Mouse (Mus musculus) embryonic facial prominence, embryonic 10.5 days (tissue): ENCODE measurements around the gene Acsl5. TPM values are rescaled to one million over a fixed set of nuclear protein-coding genes. Genes with fewer than 3 reads are reported as not detected.

Experiments
- DNase-seq: peaks from one replicate; pipeline ENCODE4 v3.0.0-alpha.2; 2017; ENCODE audit warnings: low spot score
- H3K27ac ChIP-seq: fragments of 300-500 bp; sonication (generic); replicated peaks from 2 replicates; pipeline ENCODE4 v1.5.1; 2016; ENCODE audit warnings: mild to moderate bottlenecking
- H3K27me3 ChIP-seq: fragments of 300-500 bp; sonication (generic); replicated peaks from 2 replicates; pipeline ENCODE4 v1.6.1; 2016; ENCODE audit warnings: low read depth, mild to moderate bottlenecking; ENCODE audit not compliant: poor library complexity, severe bottlenecking
- H3K36me3 ChIP-seq: fragments of 300-500 bp; sonication (generic); replicated peaks from 2 replicates; pipeline ENCODE4 v1.6.1; 2016; ENCODE audit warnings: mild to moderate bottlenecking, moderate library complexity
- H3K4me1 ChIP-seq: fragments of 300-500 bp; sonication (generic); 2 replicates; pipeline ENCODE4 v1.6.1; 2016
- H3K4me3 ChIP-seq: fragments of 300-500 bp; sonication (generic); 2 replicates; pipeline ENCODE4 v1.5.1; 2016; ENCODE audit warnings: mild to moderate bottlenecking, moderate library complexity
- H3K9me3 ChIP-seq: fragments of 300-500 bp; sonication (generic); 2 replicates; pipeline ENCODE4 v1.6.1; 2016; ENCODE audit warnings: mild to moderate bottlenecking
- WGBS: fragments of 180-500 bp; shearing (Covaris S2); methylation state at CpG from one replicate; pipeline ENCODE4 v1.1.7; 2016; 5-methylcytosine and 5-hydroxymethylcytosine counted together
- polyA plus RNA-seq: library from polyadenylated mRNA; unstranded; fragments of >200 nt; fragmentation: Nextera tagmentation; extraction: Ambion mirVana; gene quantifications from 2 replicates; pipeline ENCODE4 v1.2.1, GENCODE M21; 2016

Gene Acsl5
- polyA plus RNA-seq = 24.0 and 27.4 TPM in 2 replicates

GRCm38 (mm10) chr19:55251383-55252124, at the start of gene Acsl5:
Gene Acsl5, plus strand, starts transcription at chr19:55251938.
- H3K4me3 ChIP-seq = peak within 1 kb of the TSS; percentile 74; the same call in 1 of the 2 replicates
- WGBS = 95% methylated on average over 9 of the region's 9 CpGs
- no peaks in the 10 kb centered on the region for H3K9me3 ChIP-seq
- H3K36me3 ChIP-seq = no peaks in the 10 kb centered on the region
- no peak within 1 kb of the TSS for H3K27ac ChIP-seq
- peaks cover 27% of the 10 kb centered on the region for H3K4me1 ChIP-seq
- H3K27me3 ChIP-seq = no peaks in the 10 kb centered on the region
- no peak for DNase-seq

- H3K27ac ChIP-seq = no peak overlapping the region
- 36% methylated on average over 8 of the region's 8 CpGs for WGBS
- H3K9me3 ChIP-seq = 0 out of 2 replicates have a peak, but pooled peaks cover 5% of the 10 kb centered on the region
- H3K4me3 ChIP-seq = no peak overlapping the region
- no peaks in the 10 kb centered on the region for H3K4me1 ChIP-seq
- no peaks in the 10 kb centered on the region for H3K36me3 ChIP-seq
- 0 out of 2 replicates have a peak, but pooled peaks cover 7% of the 10 kb centered on the region for H3K27me3 ChIP-seq
- DNase-seq = peak; percentile 42
These were observed 45.1 kb upstream of the Acsl5 start for GRCm38 (mm10) chr19:55206482-55207138.

- Histone ChIP-seq H3K9me3 (0 out of 2 replicates have a peak, but pooled peaks cover 5% of the 10 kb centered on the region), H3K4me3 (no peak overlapping the region), H3K4me1 (no peaks in the 10 kb centered on the region), H3K27ac (no peak overlapping the region), H3K27me3 (0 out of 2 replicates have a peak, but pooled peaks cover 7% of the 10 kb centered on the region), H3K36me3 (no peaks in the 10 kb centered on the region)
- DNase-seq = no peak
- 60% methylated on average over 6 of the region's 6 CpGs for WGBS
These were observed 44.5 kb upstream of the Acsl5 start for GRCm38 (mm10) chr19:55207205-55207604.

GRCm38 (mm10) chr19:55207746-55208538, 43.8 kb upstream of the Acsl5 start:
- H3K4me1 ChIP-seq = no peaks in the 10 kb centered on the region
- no peaks in the 10 kb centered on the region for H3K36me3 ChIP-seq
- no peak for DNase-seq
- H3K9me3 ChIP-seq = 0 out of 2 replicates have a peak, but pooled peaks cover 5% of the 10 kb centered on the region
- 65% methylated on average over 25 of the region's 25 CpGs for WGBS
- H3K27me3 ChIP-seq = 0 out of 2 replicates have a peak, but pooled peaks cover 7% of the 10 kb centered on the region
- H3K4me3 ChIP-seq = no peak overlapping the region
- no peak overlapping the region for H3K27ac ChIP-seq

- 0 out of 2 replicates have a peak, but pooled peaks cover 5% of the 10 kb centered on the region for H3K9me3 ChIP-seq
- no peaks in the 10 kb centered on the region for H3K36me3 ChIP-seq
- DNase-seq = no peak
- H3K4me3 ChIP-seq = no peak overlapping the region
- 0 out of 2 replicates have a peak, but pooled peaks cover 7% of the 10 kb centered on the region for H3K27me3 ChIP-seq
- no peak overlapping the region for H3K27ac ChIP-seq
- H3K4me1 ChIP-seq = no peaks in the 10 kb centered on the region
- 83% methylated on average over 4 of the region's 4 CpGs for WGBS
These were observed 43.1 kb upstream of the Acsl5 start for GRCm38 (mm10) chr19:55208654-55209053.

GRCm38 (mm10) chr19:55209084-55209483, 42.7 kb upstream of the Acsl5 start:
- H3K4me3 ChIP-seq = no peak overlapping the region
- DNase-seq = no peak
- no peaks in the 10 kb centered on the region for H3K36me3 ChIP-seq
- no peaks in the 10 kb centered on the region for H3K4me1 ChIP-seq
- H3K9me3 ChIP-seq = 0 out of 2 replicates have a peak, but pooled peaks cover 1% of the 10 kb centered on the region
- H3K27me3 ChIP-seq = 0 out of 2 replicates have a peak, but pooled peaks cover 7% of the 10 kb centered on the region
- 82% methylated on average over 3 of the region's 3 CpGs for WGBS
- H3K27ac ChIP-seq = no peak overlapping the region

- H3K4me1 ChIP-seq = no peaks in the 10 kb centered on the region
- H3K9me3 ChIP-seq = no peaks in the 10 kb centered on the region
- 0 out of 2 replicates have a peak, but pooled peaks cover 7% of the 10 kb centered on the region for H3K27me3 ChIP-seq
- 95% methylated on average over 1 of the region's 1 CpGs for WGBS
- H3K36me3 ChIP-seq = no peaks in the 10 kb centered on the region
- H3K27ac ChIP-seq = no peak overlapping the region
- no peak overlapping the region for H3K4me3 ChIP-seq
- no peak for DNase-seq
These were observed 40.0 kb upstream of the Acsl5 start for GRCm38 (mm10) chr19:55211698-55212097.

- H3K27me3 ChIP-seq = peaks cover 2% of the 10 kb centered on the region
- H3K27ac ChIP-seq = no peak overlapping the region
- H3K36me3 ChIP-seq = no peaks in the 10 kb centered on the region
- H3K4me1 ChIP-seq = peaks cover 9% of the 10 kb centered on the region
- H3K4me3 ChIP-seq = no peak overlapping the region
- DNase-seq = no peak
- 87% methylated on average over 12 of the region's 12 CpGs for WGBS
- H3K9me3 ChIP-seq = no peaks in the 10 kb centered on the region
These were observed 38.0 kb upstream of the Acsl5 start for GRCm38 (mm10) chr19:55213617-55214340.

- H3K27ac ChIP-seq = no peak overlapping the region
- DNase-seq = no peak
- no peaks in the 10 kb centered on the region for H3K9me3 ChIP-seq
- peaks cover 10% of the 10 kb centered on the region for H3K27me3 ChIP-seq
- peaks cover 22% of the 10 kb centered on the region for H3K4me1 ChIP-seq
- no peak overlapping the region for H3K4me3 ChIP-seq
- 85% methylated on average over 4 of the region's 4 CpGs for WGBS
- H3K36me3 ChIP-seq = no peaks in the 10 kb centered on the region
These were observed 34.9 kb upstream of the Acsl5 start for GRCm38 (mm10) chr19:55216876-55217275.

GRCm38 (mm10) chr19:55217365-55217764, 34.4 kb upstream of the Acsl5 start:
- Histone ChIP-seq H3K4me3 (no peak overlapping the region), H3K4me1 (peaks cover 23% of the 10 kb centered on the region), H3K27ac (no peak overlapping the region), H3K36me3 (no peaks in the 10 kb centered on the region), H3K27me3 (peaks cover 10% of the 10 kb centered on the region), H3K9me3 (no peaks in the 10 kb centered on the region)
- no peak for DNase-seq
- WGBS = 84% methylated on average over 9 of the region's 9 CpGs

- Histone ChIP-seq H3K4me1 (peaks cover 23% of the 10 kb centered on the region), H3K27me3 (peaks cover 10% of the 10 kb centered on the region), H3K4me3 (peak overlapping the region; percentile 58), H3K27ac (peak overlapping the region; percentile 67), H3K9me3 (no peaks in the 10 kb centered on the region), H3K36me3 (no peaks in the 10 kb centered on the region)
- 3% methylated on average over 20 of the region's 20 CpGs for WGBS
- peak; percentile 88 for DNase-seq
These were observed 33.5 kb upstream of the Acsl5 start for GRCm38 (mm10) chr19:55218192-55218739.
